Mouse (Mus musculus) liver, adult 2 months (tissue): ENCODE results near the gene Lor. TPM values are rescaled to one million over a fixed set of nuclear protein-coding genes. Genes with fewer than 3 reads are reported as not detected.

Source experiments
- DNase-seq: peaks from one replicate; pipeline ENCODE4 v3.0.0-alpha.2; 2011; ENCODE audit warnings: low read depth, low spot score; ENCODE audit errors: extremely low read depth
- H3K27ac ChIP-seq: fragments of 200-500 bp; replicated peaks from 2 replicates; pipeline ENCODE4 v1.5.1; 2012; ENCODE audit warnings: low read depth, mild to moderate bottlenecking, control low read depth, inconsistent platforms, low read length; ENCODE audit not compliant: insufficient read depth
- H3K27me3 ChIP-seq: fragments of 200-500 bp; 2 replicates; pipeline ENCODE4 v1.6.1; 2012; ENCODE audit warnings: mild to moderate bottlenecking, moderate library complexity, low read length, inconsistent platforms; ENCODE audit not compliant: control insufficient read depth, insufficient read depth
- H3K36me3 ChIP-seq: fragments of 200-500 bp; 2 replicates; pipeline ENCODE4 v1.6.1; 2012; ENCODE audit warnings: low read length, inconsistent platforms; ENCODE audit not compliant: control insufficient read depth, insufficient read depth
- H3K4me1 ChIP-seq: fragments of 200-500 bp; 2 replicates; pipeline ENCODE4 v1.6.1; 2011; ENCODE audit warnings: low read length; ENCODE audit not compliant: control insufficient read depth, insufficient read depth
- H3K4me3 ChIP-seq: fragments of 200-500 bp; 2 replicates; pipeline ENCODE4 v1.5.1; 2011; ENCODE audit warnings: low read depth, mild to moderate bottlenecking, control low read depth, low read length, moderate library complexity; ENCODE audit not compliant: insufficient read depth
- H3K79me2 ChIP-seq: fragments of 200-500 bp; 2 replicates; pipeline ENCODE4 v1.6.1; 2012; ENCODE audit warnings: inconsistent platforms, mild to moderate bottlenecking, low read length, moderate library complexity; ENCODE audit not compliant: control insufficient read depth, insufficient read depth
- H3K9ac ChIP-seq: fragments of 200-500 bp; 2 replicates; pipeline ENCODE4 v1.6.1; 2012; ENCODE audit warnings: low read depth, mild to moderate bottlenecking, control low read depth, inconsistent platforms, low read length
- CTCF ChIP-seq: fragments of 200-500 bp; IDR thresholded peaks from 2 replicates; pipeline ENCODE4 v1.5.1; 2011; ENCODE audit warnings: low read depth, low read length, control low read depth
- POLR2A ChIP-seq: fragments of 200-500 bp; IDR thresholded peaks from 2 replicates; pipeline ENCODE4 v1.6.1; 2011; ENCODE audit warnings: low read length, control low read depth; ENCODE audit not compliant: insufficient read depth; ENCODE audit errors: extremely low read depth
- WGBS: fragments of 180-500 bp; shearing (Covaris S2); methylation state at CpG from one replicate; pipeline ENCODE4 v1.1.7; 2018; 5-methylcytosine and 5-hydroxymethylcytosine counted together
- polyA plus RNA-seq: library from polyadenylated mRNA; depleted of rRNA; stranded (reverse); fragments of >200 nt; gene quantifications from 2 replicates; pipeline ENCODE4 v1.2.3, GENCODE M21; 2012; rRNA removed
- total RNA-seq: library from RNA; depleted of rRNA; stranded (reverse); fragments of >200 nt; gene quantifications from 2 replicates; pipeline ENCODE4 v1.2.3, GENCODE M21; 2014; rRNA removed

Gene Lor
- total RNA-seq (0.09 and 0.13 TPM in 2 replicates), polyA plus RNA-seq (0.27 and 0.33 TPM in 2 replicates)

DNA sequence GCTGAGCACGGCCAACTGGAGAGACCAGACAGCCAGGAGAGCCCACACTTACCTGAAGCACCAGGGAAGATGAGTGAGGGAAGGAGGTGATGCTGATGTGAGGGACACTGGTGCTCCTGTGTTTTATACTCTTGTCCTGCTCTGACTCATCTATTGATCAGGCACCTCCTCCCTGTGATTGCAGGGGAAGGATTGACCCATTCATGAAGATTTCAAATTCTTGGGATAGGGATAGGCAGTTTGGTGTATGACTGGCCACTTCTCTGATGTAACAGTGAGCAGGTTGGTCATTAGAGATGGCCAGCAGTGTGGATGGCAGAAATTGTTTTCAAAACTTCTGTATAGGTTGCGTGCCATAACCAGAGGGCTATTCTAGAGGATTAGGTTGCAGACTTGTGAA is at the start of gene Lor:
Lor (minus strand) TSS at position 101 of the 400 bp plus-strand sequence.
- Histone ChIP-seq H3K36me3 (no peaks in the 10 kb centered on the region), H3K27me3 (peaks cover 6% of the 10 kb centered on the region), H3K79me2 (no peaks in the 10 kb centered on the region), H3K4me3 (no peak within 1 kb of the TSS), H3K4me1 (peaks cover 3% of the 10 kb centered on the region; the same call in 1 of the 2 replicates), H3K27ac (no peak within 1 kb of the TSS), H3K9ac (no peak within 1 kb of the TSS)
- 91% methylated on average over 2 of the region's 2 CpGs for WGBS
- TF ChIP-seq POLR2A (no peak), CTCF (no peak)
- no peak for DNase-seq

GRCm38 (mm10) chr3:92123847-92124246 is 40.9 kb upstream of the Lor start, which contains the start of gene Prr9:
Gene Prr9, minus strand, starts transcription at chr3:92123947.
- no peak within 1 kb of the TSS for H3K4me3 ChIP-seq
- 83% methylated on average over 5 of the region's 5 CpGs for WGBS
- H3K4me1 ChIP-seq, result no peaks in the 10 kb centered on the region
- no peaks in the 10 kb centered on the region for H3K36me3 ChIP-seq
- H3K27ac ChIP-seq, result no peak within 1 kb of the TSS
- TF ChIP-seq CTCF (no peak), POLR2A (no peak)
- H3K79me2 ChIP-seq, result no peaks in the 10 kb centered on the region
- no peak within 1 kb of the TSS for H3K9ac ChIP-seq
- H3K27me3 ChIP-seq, result no peaks in the 10 kb centered on the region
- no peak for DNase-seq

- Histone ChIP-seq H3K4me1 (no peaks in the 10 kb centered on the region), H3K79me2 (no peaks in the 10 kb centered on the region), H3K36me3 (no peaks in the 10 kb centered on the region), H3K27ac (no peak overlapping the region), H3K4me3 (no peak overlapping the region), H3K9ac (no peak overlapping the region), H3K27me3 (no peaks in the 10 kb centered on the region)
- DNase-seq, result no peak
- TF ChIP-seq CTCF, result no peak
- TF ChIP-seq POLR2A, result no peak
- 77% methylated on average over 3 of the region's 3 CpGs for WGBS
Observed at GRCm38 (mm10) chr3:92120902-92121301, 38.0 kb upstream of the Lor start.

DNA sequence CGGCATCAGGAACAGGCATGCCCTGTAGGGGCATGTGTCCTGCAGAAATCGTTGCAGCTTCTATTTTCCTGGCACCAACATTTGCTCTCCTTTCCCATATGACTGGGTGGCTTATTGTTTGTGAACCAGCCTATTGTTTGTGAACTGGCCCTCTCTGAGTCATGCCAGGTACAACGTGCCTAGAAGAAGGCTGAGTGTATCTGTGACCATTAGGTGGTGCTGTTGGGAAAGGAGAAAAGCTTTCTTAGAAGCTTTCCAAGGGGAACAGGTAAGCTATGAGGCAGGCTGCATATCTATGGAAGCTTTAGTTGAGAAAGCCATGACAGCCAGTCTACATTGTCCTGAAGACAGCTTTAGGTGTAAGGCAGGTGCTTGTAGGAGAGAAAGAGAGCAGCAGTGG is 35.0 kb upstream of the Lor start:
- no peaks in the 10 kb centered on the region for H3K4me1 ChIP-seq
- no peak overlapping the region for H3K27ac ChIP-seq
- no peaks in the 10 kb centered on the region for H3K27me3 ChIP-seq
- TF ChIP-seq CTCF (no peak), POLR2A (no peak)
- H3K36me3 ChIP-seq, result no peaks in the 10 kb centered on the region
- H3K79me2 ChIP-seq, result no peaks in the 10 kb centered on the region
- H3K4me3 ChIP-seq, result no peak overlapping the region
- H3K9ac ChIP-seq, result no peak overlapping the region
- peak; percentile 37 for DNase-seq
- WGBS, result 29% methylated on average over 3 of the region's 3 CpGs

GRCm38 (mm10) chr3:92111526-92111925 is 28.6 kb upstream of the Lor start:
- no peaks in the 10 kb centered on the region for H3K79me2 ChIP-seq
- no peaks in the 10 kb centered on the region for H3K27me3 ChIP-seq
- H3K4me1 ChIP-seq, result no peaks in the 10 kb centered on the region
- H3K27ac ChIP-seq, result no peak overlapping the region
- H3K4me3 ChIP-seq, result no peak overlapping the region
- no peak overlapping the region for H3K9ac ChIP-seq
- peak; percentile 11 for DNase-seq
- TF ChIP-seq CTCF (no peak), POLR2A (no peak)
- H3K36me3 ChIP-seq, result no peaks in the 10 kb centered on the region

- Histone ChIP-seq H3K27me3 (no peaks in the 10 kb centered on the region), H3K36me3 (no peaks in the 10 kb centered on the region), H3K27ac (no peak overlapping the region), H3K4me1 (no peaks in the 10 kb centered on the region), H3K9ac (no peak overlapping the region), H3K79me2 (no peaks in the 10 kb centered on the region), H3K4me3 (no peak overlapping the region)
- DNase-seq, result no peak
- TF ChIP-seq CTCF (no peak), POLR2A (no peak)
Observed at GRCm38 (mm10) chr3:92110790-92111189, 27.8 kb upstream of the Lor start.
